Mouse (Mus musculus): ENCODE measurements around the gene Prss44.

Prss44 gene

DNA sequence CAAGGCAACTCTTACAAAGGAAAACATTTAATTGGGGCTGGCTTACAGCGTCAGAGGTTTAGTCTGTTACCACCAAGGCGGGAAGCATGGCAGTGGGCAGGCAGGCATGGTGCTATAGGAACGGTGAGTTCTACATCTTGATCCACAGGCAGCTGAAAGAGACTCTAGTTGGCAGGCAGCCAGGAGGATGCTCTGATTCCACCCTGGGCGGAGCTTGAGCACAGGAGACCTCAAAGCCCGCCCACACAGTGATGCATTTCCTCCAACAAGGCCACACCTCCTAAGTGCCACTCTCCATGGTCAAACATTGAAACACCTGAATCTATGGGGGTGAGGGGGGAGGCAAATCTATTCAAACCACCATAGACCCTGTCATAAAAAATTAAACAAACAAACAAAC is 19.2 kb downstream of the Prss44 start:
- no peak for DNase-seq (ENCODE audit: low read depth, low spot score)

- no peak for DNase-seq (ENCODE audit: low read depth, low spot score)
These were observed 20.6 kb downstream of the Prss44 start, which contains the start of gene Prss45 for GRCm38 (mm10) chr9:110834411-110834810. TSS of gene Prss45 (plus strand) at chr9:110834588.

DNA sequence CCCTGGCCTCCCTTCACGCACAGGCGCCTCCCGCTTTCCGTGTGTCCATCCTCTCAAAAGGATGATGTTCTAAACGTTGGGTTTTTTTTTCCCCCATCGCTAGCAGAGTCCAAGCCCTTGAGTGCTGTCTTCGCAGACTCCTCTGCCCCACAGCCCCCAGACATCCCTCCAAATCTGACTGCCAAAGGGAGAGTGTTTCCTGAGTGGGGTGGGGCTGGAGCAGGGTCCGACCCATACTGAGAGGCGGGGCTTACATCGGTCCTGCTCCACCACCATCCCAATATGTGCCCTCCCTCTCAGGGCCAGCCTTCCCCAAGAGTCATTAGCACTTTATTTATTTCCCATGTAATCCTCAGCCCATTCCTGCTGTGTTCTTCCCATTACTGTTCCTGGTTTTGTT is 21.2 kb downstream of the Prss44 start:
- no peak for DNase-seq (ENCODE audit: low read depth, low spot score)

DNA sequence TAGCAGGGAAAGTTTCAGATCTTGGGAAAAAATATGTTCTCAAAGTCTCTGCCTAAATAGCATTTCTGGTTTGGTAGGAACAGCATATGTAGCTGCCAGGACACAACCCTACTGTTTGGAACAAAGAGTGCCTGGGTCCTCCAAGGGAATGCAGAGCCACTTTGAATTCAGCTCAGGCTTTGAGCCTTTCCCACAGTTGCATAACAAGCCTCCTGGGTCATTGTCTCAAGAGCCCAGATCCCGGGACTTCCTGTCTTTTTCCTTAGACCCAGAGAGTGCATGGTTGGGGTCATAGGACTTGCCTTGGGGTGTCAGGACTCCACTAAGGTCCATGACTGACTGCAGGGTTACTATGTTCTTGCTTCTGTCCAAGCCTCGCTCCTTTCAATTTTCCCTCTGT is 22.3 kb downstream of the Prss44 start:
- no peak for DNase-seq (ENCODE audit: low read depth, low spot score)

- DNase-seq (ENCODE audit: low read depth, low spot score): no peak
These were observed 27.1 kb downstream of the Prss44 start for GRCm38 (mm10) chr9:110840905-110841304.

- DNase-seq (ENCODE audit: low read depth, low spot score): no peak
These were observed 27.6 kb downstream of the Prss44 start for GRCm38 (mm10) chr9:110841438-110841837.

DNA sequence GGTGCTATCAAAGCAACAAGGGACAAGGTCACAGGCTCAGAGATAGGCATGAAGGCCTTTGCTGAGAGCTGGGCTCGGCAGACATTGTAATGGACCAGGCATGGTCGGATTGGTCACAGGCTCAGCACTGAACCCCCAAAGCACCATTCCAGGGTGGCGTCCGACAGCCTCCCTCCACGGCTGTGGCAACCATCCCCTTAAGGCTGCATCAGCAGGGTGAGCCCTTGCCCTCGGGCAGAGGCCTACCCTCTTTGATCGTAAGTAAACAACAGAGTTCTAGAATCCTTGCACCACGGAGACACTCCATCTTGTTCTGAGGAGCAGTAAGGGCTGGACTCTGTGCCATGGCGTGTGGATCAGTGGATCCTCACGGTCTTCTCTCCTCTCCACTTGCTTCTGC is 30.4 kb downstream of the Prss44 start, which contains the start of gene Prss46:
Prss46 (plus strand) TSS at position 301 of the 400 bp plus-strand sequence.
- DNase-seq (ENCODE audit: low read depth, low spot score): no peak

GRCm38 (mm10) chr9:110849162-110849561 is 35.4 kb downstream of the Prss44 start:
- DNase-seq (ENCODE audit: low read depth, low spot score): no peak

- no peak for DNase-seq (ENCODE audit: low read depth, low spot score)
These were observed 42.1 kb downstream of the Prss44 start for GRCm38 (mm10) chr9:110855903-110856302.

GRCm38 (mm10) chr9:110856920-110857319 is 43.1 kb downstream of the Prss44 start:
- DNase-seq (ENCODE audit: low read depth, low spot score): no peak

DNA sequence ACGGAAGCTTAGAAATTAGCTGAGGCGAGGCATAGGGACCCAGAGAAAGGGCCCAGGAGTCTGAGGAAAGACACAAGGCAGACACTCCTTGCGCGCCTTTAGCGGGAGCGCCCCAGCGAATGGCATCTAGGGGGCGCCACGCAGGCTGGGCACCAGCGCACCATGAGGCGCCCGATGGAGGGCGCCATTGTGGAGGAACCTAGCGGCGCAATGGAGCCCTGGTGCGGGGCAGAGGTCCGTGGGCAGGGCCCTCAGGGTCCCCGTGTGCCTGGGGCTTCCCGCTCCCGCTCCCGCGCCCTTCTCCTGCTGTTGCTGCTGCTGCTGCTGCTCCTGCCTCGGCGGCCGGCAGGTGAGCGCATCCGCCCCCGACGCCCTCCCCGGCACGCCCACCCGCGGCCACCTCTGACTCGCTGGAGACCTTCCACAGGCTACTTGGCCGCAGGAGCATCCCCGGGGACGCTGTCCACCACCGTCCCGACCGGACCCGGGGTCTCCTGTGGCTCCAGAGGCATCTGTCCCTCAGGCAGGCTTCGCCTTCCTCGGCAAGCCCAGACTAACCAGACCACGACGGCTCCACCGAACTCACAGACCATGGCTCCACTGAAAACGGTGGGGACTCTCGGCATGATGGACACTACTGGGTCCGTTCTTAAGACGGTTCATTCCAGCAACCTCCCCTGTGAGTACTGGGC is 44.1 kb downstream of the Prss44 start, which contains the start of gene Prss50:
Prss50 (plus strand) TSS at position 187 of the 692 bp plus-strand sequence.
- no peak for DNase-seq (ENCODE audit: low read depth, low spot score)

DNA sequence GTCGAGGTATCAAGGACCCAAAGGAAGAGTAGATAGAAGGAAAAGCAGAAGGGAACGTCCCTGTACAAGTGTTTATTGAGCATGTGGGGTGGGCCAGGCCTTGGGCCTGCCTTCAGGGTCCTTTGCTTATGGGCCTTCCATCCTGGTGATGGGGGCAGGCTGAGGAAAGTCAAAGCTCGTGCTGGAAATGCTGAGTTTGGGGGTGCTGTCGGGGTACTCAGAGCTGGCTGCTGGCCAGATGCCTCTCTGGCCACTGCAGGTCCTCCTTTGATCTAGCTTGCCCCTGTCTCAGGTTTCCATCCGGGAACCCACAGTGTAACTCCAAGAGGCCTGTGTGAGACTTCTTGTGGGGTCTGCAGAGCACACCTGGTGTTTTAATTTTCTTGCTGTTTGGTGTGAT is 44.7 kb downstream of the Prss44 start:
- no peak for DNase-seq (ENCODE audit: low read depth, low spot score)

- no peak for DNase-seq (ENCODE audit: low read depth, low spot score)
These were observed 45.3 kb downstream of the Prss44 start for GRCm38 (mm10) chr9:110858967-110859596.

GRCm38 (mm10) chr9:110871030-110871429 is 57.2 kb downstream of the Prss44 start:
- DNase-seq (ENCODE audit: low read depth, low spot score): peak; percentile 32
